Mouse (Mus musculus): ENCODE results near the gene Aars2. TPM values are rescaled to one million over a fixed set of nuclear protein-coding genes. Genes with fewer than 3 reads are reported as not detected.

The Aars2 gene
- total and polyA plus RNA-seq, 2 experiments from 2014 or later, result 12.0 to 20.8 TPM

DNA sequence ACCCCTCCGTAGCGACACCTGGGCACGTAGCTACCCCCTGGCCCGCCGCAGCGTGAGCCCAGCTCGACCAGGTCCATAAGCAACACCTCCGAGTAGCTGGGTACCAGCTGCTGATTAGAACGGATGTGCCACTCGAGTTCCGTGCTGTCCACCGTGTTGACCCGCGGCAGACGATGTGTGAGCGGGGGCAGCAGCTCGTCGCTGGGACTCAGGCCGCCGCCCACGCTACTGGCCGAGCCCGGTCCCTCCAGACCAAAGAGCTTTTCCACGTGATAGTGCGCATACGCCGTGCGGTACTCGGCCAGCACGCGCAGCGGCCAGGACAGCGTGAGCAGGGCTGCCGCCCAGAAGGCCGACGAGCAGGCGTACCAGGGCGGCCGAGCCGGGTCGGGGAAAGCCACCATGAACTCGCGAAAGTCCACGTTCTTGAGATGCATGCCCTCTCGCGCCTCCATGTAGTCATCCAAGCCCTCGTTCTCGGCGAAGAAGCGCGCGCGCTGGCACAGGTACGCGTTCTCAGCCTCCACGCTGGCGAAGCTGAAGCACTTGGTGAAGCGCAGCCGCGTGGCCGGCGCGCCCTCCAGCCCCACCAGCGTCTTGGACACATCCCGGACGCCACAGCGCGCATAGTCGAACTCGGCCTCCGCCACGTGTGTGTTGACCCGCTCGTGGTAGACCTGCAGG lies 38.8 kb downstream of the Aars2 start:
- Histone ChIP-seq H3K4me1 (ENCODE audit: insufficient read depth) (peaks cover 11% of the 10 kb centered on the region), H3K4me2 (ENCODE audit: low read depth) (peak overlapping the region; percentile 15; the same call in 1 of the 2 replicates), H3K27ac (ENCODE audit: low read depth, low read length) (no peak overlapping the region), H3K36me3 (ENCODE audit: insufficient read depth) (peaks cover 28% of the 10 kb centered on the region), H3K9me3 (ENCODE audit: low read length) (no peaks in the 10 kb centered on the region), H3K4me3 (ENCODE audit: low read depth, low read length) (no peak overlapping the region), H3K27me3 (ENCODE audit: insufficient read depth, low read length) (no peaks in the 10 kb centered on the region), H3K9ac (0 out of 2 replicates have a peak overlapping the region, but pooled peaks have one; percentile 22)
- no peak for DNase-seq
- ATAC-seq, result no peak
- 17% methylated on average over 73 of the region's 74 CpGs for WGBS
- no peak for TF ChIP-seq CTCF (IDR thresholded peaks at IDR 0.05; ENCODE audit: low read depth)

DNA sequence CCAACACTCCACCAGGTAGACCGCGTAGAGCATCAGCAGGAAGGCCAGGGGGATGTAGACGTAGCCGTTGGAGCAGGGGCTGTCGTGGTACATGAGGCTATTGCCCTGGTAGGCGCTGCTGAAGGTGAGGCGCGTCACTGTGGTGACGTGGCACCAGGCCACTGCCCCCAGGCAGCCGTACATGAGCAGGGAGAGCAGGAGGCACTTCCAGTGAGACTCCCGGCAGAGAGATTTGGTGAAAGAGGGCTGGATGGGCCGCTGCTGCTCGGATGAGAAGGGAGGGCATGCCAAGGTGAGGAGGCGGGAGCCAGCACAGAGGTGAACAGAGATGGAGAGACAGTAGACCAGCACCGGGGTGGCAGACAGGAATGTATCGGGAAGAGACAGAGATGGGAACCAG lies 40.3 kb downstream of the Aars2 start:
- no peak for TF ChIP-seq CTCF (IDR thresholded peaks at IDR 0.05; ENCODE audit: low read depth)
- H3K4me1 ChIP-seq (ENCODE audit: insufficient read depth), result peaks cover 11% of the 10 kb centered on the region
- DNase-seq (no peak), ATAC-seq (no peak)
- no peak overlapping the region for H3K9ac ChIP-seq
- peak overlapping the region; percentile 55 for H3K4me2 ChIP-seq (ENCODE audit: low read depth)
- H3K4me3 ChIP-seq (ENCODE audit: low read depth, low read length), result no peak overlapping the region
- H3K36me3 ChIP-seq (ENCODE audit: insufficient read depth), result peaks cover 28% of the 10 kb centered on the region
- H3K27ac ChIP-seq (ENCODE audit: low read depth, low read length), result no peak overlapping the region
- 71% methylated on average over 16 of the region's 16 CpGs for WGBS
- no peaks in the 10 kb centered on the region for H3K27me3 ChIP-seq (ENCODE audit: insufficient read depth, low read length)
- no peaks in the 10 kb centered on the region for H3K9me3 ChIP-seq (ENCODE audit: low read length)

- Histone ChIP-seq H3K36me3 (ENCODE audit: insufficient read depth) (peaks cover 28% of the 10 kb centered on the region), H3K4me3 (ENCODE audit: low read depth, low read length) (peak overlapping the region; percentile 88), H3K9me3 (ENCODE audit: low read length) (no peaks in the 10 kb centered on the region), H3K9ac (peak overlapping the region; percentile 35), H3K27me3 (ENCODE audit: insufficient read depth, low read length) (no peaks in the 10 kb centered on the region), H3K4me2 (ENCODE audit: low read depth) (peak overlapping the region; percentile 55), H3K4me1 (ENCODE audit: insufficient read depth) (peaks cover 11% of the 10 kb centered on the region), H3K27ac (ENCODE audit: low read depth, low read length) (no peak overlapping the region)
- 79% methylated on average over 5 of the region's 5 CpGs for WGBS
- TF ChIP-seq CTCF (IDR thresholded peaks at IDR 0.05; ENCODE audit: low read depth), result peak; percentile 33
- DNase-seq (no peak), ATAC-seq (no peak)
Measured at GRCm38 (mm10) chr17:45547461-45548190, 41.0 kb downstream of the Aars2 start.

DNA sequence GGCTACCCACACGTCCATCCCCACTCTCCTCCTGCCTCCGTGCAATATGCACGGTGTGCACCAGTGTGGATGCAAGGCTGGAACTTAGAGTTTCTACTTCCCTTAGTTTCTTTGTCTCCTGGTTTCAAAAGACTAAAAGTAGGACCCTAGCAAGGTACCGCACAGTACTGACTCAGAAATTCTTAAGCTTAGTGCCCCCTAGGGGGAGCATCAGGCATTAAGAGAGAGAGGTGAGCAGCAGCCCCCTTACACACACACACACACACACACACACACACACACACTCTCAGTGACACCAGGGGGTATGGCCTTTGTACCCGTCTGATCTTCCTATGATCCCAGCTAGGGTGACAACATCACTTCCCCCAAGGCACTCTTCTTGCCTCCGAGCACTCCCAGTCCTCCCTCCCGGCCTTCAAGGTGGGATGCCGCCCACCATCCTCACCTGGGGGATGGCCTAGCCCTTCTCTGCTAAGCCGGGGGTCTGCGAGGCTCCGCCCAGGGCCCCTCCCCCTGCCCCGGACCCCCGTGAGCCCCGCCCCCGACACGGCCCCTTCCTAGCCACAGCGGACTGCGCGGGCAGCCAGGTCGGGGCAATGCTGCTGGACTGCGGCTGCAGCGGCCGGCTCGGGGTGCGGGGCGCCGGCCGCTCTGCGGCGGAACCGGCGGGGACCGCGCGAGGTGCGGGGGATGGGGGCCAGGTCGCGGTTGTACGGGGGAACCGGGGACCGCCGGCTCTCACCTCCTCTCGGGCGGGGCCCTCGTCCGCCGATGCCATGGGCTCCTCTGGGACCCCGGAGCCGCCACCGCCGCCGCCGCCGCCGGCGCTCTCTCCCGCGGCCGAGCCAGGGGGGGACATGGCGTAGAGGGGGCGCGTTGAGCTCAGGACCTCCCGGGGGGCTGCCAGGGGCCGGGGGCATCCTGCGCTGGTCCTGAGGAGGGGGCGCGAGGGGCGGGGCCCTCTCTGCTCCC lies 42.2 kb downstream of the Aars2 start:
- Histone ChIP-seq H3K9ac (peak overlapping the region; percentile 97), H3K27me3 (ENCODE audit: insufficient read depth, low read length) (no peaks in the 10 kb centered on the region), H3K27ac (ENCODE audit: low read depth, low read length) (peak overlapping the region; percentile 93), H3K4me2 (ENCODE audit: low read depth) (peak overlapping the region; percentile 55), H3K9me3 (ENCODE audit: low read length) (no peaks in the 10 kb centered on the region), H3K4me3 (ENCODE audit: low read depth, low read length) (peak overlapping the region; percentile 88), H3K4me1 (ENCODE audit: insufficient read depth) (peaks cover 11% of the 10 kb centered on the region), H3K36me3 (ENCODE audit: insufficient read depth) (peaks cover 28% of the 10 kb centered on the region)
- ATAC-seq (peak; percentile 85), DNase-seq (peak; percentile 88)
- TF ChIP-seq CTCF (IDR thresholded peaks at IDR 0.05; ENCODE audit: low read depth), result peak; percentile 75
- 5% methylated on average over 35 of the region's 68 CpGs for WGBS

DNA sequence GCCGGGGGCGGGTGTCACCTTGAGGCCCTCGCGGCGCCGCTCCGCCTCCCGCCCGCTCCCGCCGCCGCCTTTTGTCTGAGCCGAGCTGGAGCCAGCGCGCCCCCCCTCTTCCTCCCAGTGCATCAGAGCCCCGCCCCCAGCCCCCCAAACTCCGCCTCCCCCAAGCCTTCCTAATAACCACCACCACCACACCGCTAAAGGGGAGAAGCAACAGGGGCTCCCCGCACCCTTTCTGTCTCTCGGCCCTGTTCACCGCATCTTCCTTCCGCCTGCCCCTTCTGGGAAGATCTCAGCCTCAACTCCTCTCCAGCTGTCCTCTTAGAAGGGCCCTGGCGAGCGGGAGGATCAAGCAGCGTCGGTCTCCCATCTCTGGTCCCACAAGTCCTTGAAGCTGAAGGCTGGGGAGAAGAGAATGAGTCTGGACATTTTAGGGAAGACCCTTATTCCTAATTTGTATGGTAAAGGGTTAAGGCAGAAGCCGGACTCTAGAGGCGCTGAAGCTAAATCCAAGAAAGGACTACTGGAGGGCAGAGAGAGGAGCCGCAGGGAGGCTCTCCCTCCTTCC lies 43.1 kb downstream of the Aars2 start, which contains the start of gene Tmem151b:
Gene Tmem151b, minus strand, starts transcription at position 61 of the 565 bp plus-strand sequence.
- under 1% methylated on average over 21 of the region's 29 CpGs for WGBS

GRCm38 (mm10) chr17:45550253-45550652 lies 43.6 kb downstream of the Aars2 start:
- Histone ChIP-seq H3K27ac (ENCODE audit: low read depth, low read length) (peak overlapping the region; percentile 93; the same call in 1 of the 2 replicates), H3K9ac (peak overlapping the region; percentile 97)

More for the DNA sequence above, 43.1 kb downstream of the Aars2 start, which contains the start of gene Tmem151b:
- H3K4me2 ChIP-seq (ENCODE audit: low read depth), result peak within 1 kb of the TSS; percentile 55
- ATAC-seq, result peak; percentile 68
- peaks cover 22% of the 10 kb centered on the region for H3K36me3 ChIP-seq (ENCODE audit: insufficient read depth)
- H3K27me3 ChIP-seq (ENCODE audit: insufficient read depth, low read length), result no peaks in the 10 kb centered on the region
- H3K9me3 ChIP-seq (ENCODE audit: low read length), result no peaks in the 10 kb centered on the region
- TF ChIP-seq CTCF (IDR thresholded peaks at IDR 0.05; ENCODE audit: low read depth), result 0 out of 2 replicates have a peak, but pooled peaks have one; percentile 13
- H3K27ac ChIP-seq (ENCODE audit: low read depth, low read length), result peak within 1 kb of the TSS; percentile 93
- DNase-seq, result peak; percentile 82
- peak within 1 kb of the TSS; percentile 97 for H3K9ac ChIP-seq
- peaks cover 11% of the 10 kb centered on the region for H3K4me1 ChIP-seq (ENCODE audit: insufficient read depth)
- peak within 1 kb of the TSS; percentile 88 for H3K4me3 ChIP-seq (ENCODE audit: low read depth, low read length)

More at GRCm38 (mm10) chr17:45550253-45550652, 43.6 kb downstream of the Aars2 start:
- H3K36me3 ChIP-seq (ENCODE audit: insufficient read depth), result peaks cover 17% of the 10 kb centered on the region
- WGBS, result 32% methylated on average over 5 of the region's 5 CpGs
- peak overlapping the region; percentile 55 for H3K4me2 ChIP-seq (ENCODE audit: low read depth)
- H3K27me3 ChIP-seq (ENCODE audit: insufficient read depth, low read length), result no peaks in the 10 kb centered on the region
- H3K9me3 ChIP-seq (ENCODE audit: low read length), result no peaks in the 10 kb centered on the region
- H3K4me3 ChIP-seq (ENCODE audit: low read depth, low read length), result peak overlapping the region; percentile 88; the same call in 1 of the 2 replicates
- peaks cover 8% of the 10 kb centered on the region for H3K4me1 ChIP-seq (ENCODE audit: insufficient read depth)
- ATAC-seq (no peak), DNase-seq (no peak)
- TF ChIP-seq CTCF (IDR thresholded peaks at IDR 0.05; ENCODE audit: low read depth), result no peak
